Mouse (Mus musculus) thymus, adult 2 months (tissue): ENCODE results near the gene 3100002H09Rik. TPM values are rescaled to one million over a fixed set of nuclear protein-coding genes. Genes with fewer than 3 reads are reported as not detected.

Experiments used
- DNase-seq: peaks from one replicate; pipeline ENCODE4 v3.0.0; 2021
- H3K27ac ChIP-seq: fragments of 200-500 bp; 2 replicates; pipeline ENCODE4 v1.5.1; 2012; ENCODE audit warnings: low read length, control low read depth; ENCODE audit not compliant: control insufficient read depth, insufficient read depth
- H3K27me3 ChIP-seq: fragments of 200-500 bp; 2 replicates; pipeline ENCODE4 v1.6.1; 2012; ENCODE audit warnings: mild to moderate bottlenecking, low read length, moderate library complexity, mixed read lengths; ENCODE audit not compliant: control insufficient read depth, insufficient read depth
- H3K36me3 ChIP-seq: fragments of 200-500 bp; 2 replicates; pipeline ENCODE4 v1.6.1; 2012; ENCODE audit warnings: mild to moderate bottlenecking, low read length, moderate library complexity; ENCODE audit not compliant: control insufficient read depth, insufficient read depth
- H3K4me1 ChIP-seq: fragments of 200-500 bp; replicated peaks from 2 replicates; pipeline ENCODE4 v1.6.1; 2012; ENCODE audit warnings: low read length; ENCODE audit not compliant: control insufficient read depth, insufficient read depth
- H3K4me3 ChIP-seq: fragments of 200-500 bp; 2 replicates; pipeline ENCODE4 v1.5.1; 2012; ENCODE audit warnings: mild to moderate bottlenecking, low read length, control low read depth, moderate library complexity; ENCODE audit not compliant: control insufficient read depth, insufficient read depth
- CTCF ChIP-seq: fragments of 200-500 bp; IDR thresholded peaks from 2 replicates; pipeline ENCODE4 v1.5.1; 2012; ENCODE audit warnings: mild to moderate bottlenecking, control low read depth, low read length, moderate library complexity, borderline replicate concordance; ENCODE audit not compliant: control insufficient read depth, poor library complexity, insufficient read depth; ENCODE audit errors: extremely low read depth
- POLR2A ChIP-seq: fragments of 200-500 bp; IDR thresholded peaks from 2 replicates; pipeline ENCODE4 v1.6.1; 2012; ENCODE audit warnings: mild to moderate bottlenecking, low read length, control low read depth, moderate library complexity; ENCODE audit not compliant: control insufficient read depth, poor library complexity, insufficient read depth; ENCODE audit errors: extremely low read depth
- WGBS: fragments of 180-500 bp; shearing (Covaris S2); methylation state at CpG from one replicate; pipeline ENCODE4 v1.1.7; 2018; 5-methylcytosine and 5-hydroxymethylcytosine counted together
- polyA plus RNA-seq: library from polyadenylated mRNA; depleted of rRNA; stranded (reverse); fragments of >200 nt; gene quantifications from 2 replicates; pipeline ENCODE4 v1.2.3, GENCODE M21; 2012

Gene 3100002H09Rik
- polyA plus RNA-seq, 1 experiment, result not detected

GRCm38 (mm10) chr4:124606180-124606579, 4.4 kb downstream of the 3100002H09Rik start:
- Histone ChIP-seq H3K36me3 (no peaks in the 10 kb centered on the region), H3K4me3 (no peak overlapping the region), H3K4me1 (no peaks in the 10 kb centered on the region), H3K27me3 (no peaks in the 10 kb centered on the region), H3K27ac (no peak overlapping the region)
- TF ChIP-seq CTCF (no peak), POLR2A (no peak)
- WGBS, result 89% methylated on average over 3 of the region's 3 CpGs
- no peak for DNase-seq

GRCm38 (mm10) chr4:124605255-124605654, 5.3 kb downstream of the 3100002H09Rik start:
- Histone ChIP-seq H3K27ac (no peak overlapping the region), H3K4me1 (no peaks in the 10 kb centered on the region), H3K27me3 (no peaks in the 10 kb centered on the region), H3K36me3 (no peaks in the 10 kb centered on the region), H3K4me3 (no peak overlapping the region)
- DNase-seq, result no peak
- 67% methylated on average over 5 of the region's 5 CpGs for WGBS
- TF ChIP-seq CTCF (no peak), POLR2A (no peak)

- DNase-seq, result no peak
- H3K27ac ChIP-seq, result no peak overlapping the region
- no peaks in the 10 kb centered on the region for H3K36me3 ChIP-seq
- TF ChIP-seq POLR2A, result no peak
- TF ChIP-seq CTCF, result no peak
- H3K4me1 ChIP-seq, result no peaks in the 10 kb centered on the region
- no peak overlapping the region for H3K4me3 ChIP-seq
- H3K27me3 ChIP-seq, result no peaks in the 10 kb centered on the region
- WGBS, result 27% methylated on average over 9 of the region's 9 CpGs
Observed at GRCm38 (mm10) chr4:124603712-124604111, 6.9 kb downstream of the 3100002H09Rik start.

GRCm38 (mm10) chr4:124595929-124596328, 14.7 kb downstream of the 3100002H09Rik start:
- no peak overlapping the region for H3K4me3 ChIP-seq
- no peaks in the 10 kb centered on the region for H3K36me3 ChIP-seq
- no peaks in the 10 kb centered on the region for H3K4me1 ChIP-seq
- 83% methylated on average over 9 of the region's 9 CpGs for WGBS
- no peaks in the 10 kb centered on the region for H3K27me3 ChIP-seq
- no peak for TF ChIP-seq POLR2A
- no peak for TF ChIP-seq CTCF
- no peak for DNase-seq
- no peak overlapping the region for H3K27ac ChIP-seq

GRCm38 (mm10) chr4:124594933-124595332, 15.7 kb downstream of the 3100002H09Rik start:
- DNase-seq, result no peak
- Histone ChIP-seq H3K4me3 (no peak overlapping the region), H3K27me3 (no peaks in the 10 kb centered on the region), H3K27ac (no peak overlapping the region), H3K4me1 (no peaks in the 10 kb centered on the region), H3K36me3 (no peaks in the 10 kb centered on the region)
- TF ChIP-seq POLR2A (no peak), CTCF (no peak)
- WGBS, result 22% methylated on average over 13 of the region's 13 CpGs

GRCm38 (mm10) chr4:124593691-124594090, 16.9 kb downstream of the 3100002H09Rik start:
- Histone ChIP-seq H3K4me1 (no peaks in the 10 kb centered on the region), H3K36me3 (no peaks in the 10 kb centered on the region), H3K27me3 (no peaks in the 10 kb centered on the region), H3K27ac (no peak overlapping the region), H3K4me3 (no peak overlapping the region)
- no peak for DNase-seq
- WGBS, result 58% methylated on average over 9 of the region's 9 CpGs
- TF ChIP-seq CTCF, result no peak
- TF ChIP-seq POLR2A, result no peak

GRCm38 (mm10) chr4:124593210-124593609, 17.4 kb downstream of the 3100002H09Rik start:
- Histone ChIP-seq H3K27me3 (no peaks in the 10 kb centered on the region), H3K36me3 (no peaks in the 10 kb centered on the region), H3K4me1 (no peaks in the 10 kb centered on the region), H3K27ac (no peak overlapping the region), H3K4me3 (no peak overlapping the region)
- DNase-seq, result no peak
- TF ChIP-seq POLR2A (no peak), CTCF (no peak)
